Mouse (Mus musculus): ENCODE results near the gene H2-M10.4.

DNA sequence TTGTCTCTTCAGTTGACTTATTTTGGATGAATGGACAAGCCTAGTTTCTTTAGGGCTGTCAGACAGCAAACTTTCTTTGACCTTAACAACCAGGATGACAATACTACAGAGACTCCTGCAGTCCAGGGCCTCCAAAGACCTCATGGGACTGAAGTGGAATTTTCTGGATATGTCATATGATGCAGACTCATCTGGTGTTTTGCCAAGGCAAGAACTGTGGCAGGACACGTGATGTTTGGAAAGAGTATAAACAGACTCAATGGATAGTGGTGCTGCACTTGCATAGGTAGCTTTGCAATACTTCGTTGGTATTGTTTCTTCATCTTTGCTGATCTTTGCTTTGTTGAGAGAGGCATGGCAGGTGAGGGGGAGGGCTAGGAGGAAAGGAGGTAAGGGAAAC is 44.7 kb downstream of the H2-M10.4 start:
- TF ChIP-seq POLR2A (IDR thresholded peaks at IDR 0.05; ENCODE audit: insufficient read depth, low read depth, low read length) (no peak), CTCF (IDR thresholded peaks at IDR 0.05; ENCODE audit: insufficient read depth, low read depth, low read length) (no peak)
